Mouse (Mus musculus) ES-E14 (cell line): Measurements from ENCODE around the gene Mbnl1. TPM values are rescaled to one million over a fixed set of nuclear protein-coding genes. Genes with fewer than 3 reads are reported as not detected.

Experiments
- DNase-seq: peaks from one replicate; pipeline ENCODE4 v3.0.0-alpha.2; 2013; ENCODE audit warnings: low read depth, low spot score
- H3K27ac ChIP-seq: 2 replicates; pipeline ENCODE4 v1.5.1; 2012; ENCODE audit warnings: low read depth, mild to moderate bottlenecking, low read length, moderate library complexity, mixed read lengths; ENCODE audit not compliant: poor library complexity, insufficient read depth, severe bottlenecking
- H3K36me3 ChIP-seq: 2 replicates; pipeline ENCODE4 v1.6.1; 2012; ENCODE audit warnings: mild to moderate bottlenecking, low read length, moderate library complexity, mixed read lengths; ENCODE audit not compliant: control insufficient read depth, poor library complexity, insufficient read depth, severe bottlenecking
- H3K4me1 ChIP-seq, 2 experiments: fragments of 150-350 bp in 1 of 2; sonication (generic) in 1 of 2; 2 replicates each; pipeline ENCODE4 v1.6.1; 2012; ENCODE audit warnings: low read length in 2 of 2, mild to moderate bottlenecking in 1 of 2, mixed read lengths in 1 of 2; ENCODE audit not compliant: control insufficient read depth in 2 of 2, insufficient read depth in 2 of 2, poor library complexity in 1 of 2
- H3K4me3 ChIP-seq, 2 experiments: fragments of 150-350 bp in 1 of 2; sonication (generic) in 1 of 2; 2 replicates each; pipeline ENCODE4 v1.5.1; 2012; ENCODE audit warnings: low read length in 2 of 2, low read depth in 1 of 2, mild to moderate bottlenecking in 1 of 2, mixed read lengths in 1 of 2; ENCODE audit not compliant: insufficient read depth in 1 of 2, poor library complexity in 1 of 2, severe bottlenecking in 1 of 2
- H3K9ac ChIP-seq: 2 replicates; pipeline ENCODE4 v1.6.1; 2012; ENCODE audit warnings: low read depth, mild to moderate bottlenecking, low read length, mixed read lengths; ENCODE audit not compliant: poor library complexity, insufficient read depth, severe bottlenecking
- H3K9me3 ChIP-seq: fragments of 150-350 bp; sonication (generic); 2 replicates; pipeline ENCODE4 v1.6.1; 2012; ENCODE audit warnings: low read depth, mild to moderate bottlenecking, low read length; ENCODE audit not compliant: control insufficient read depth, insufficient read depth
- CHD2 ChIP-seq: IDR thresholded peaks from 2 replicates; pipeline ENCODE4 v1.6.1; 2014; ENCODE audit warnings: mild to moderate bottlenecking, low read depth, low read length, inconsistent platforms
- HCFC1 ChIP-seq: IDR thresholded peaks from 2 replicates; pipeline ENCODE4 v1.6.1; 2012; ENCODE audit warnings: low read length, inconsistent platforms, borderline replicate concordance; ENCODE audit not compliant: insufficient read depth
- MAFK ChIP-seq: IDR thresholded peaks from 2 replicates; pipeline ENCODE4 v1.6.1; 2014; ENCODE audit warnings: mild to moderate bottlenecking, low read depth, low read length, inconsistent platforms; ENCODE audit not compliant: insufficient read depth
- ZC3H11A ChIP-seq: IDR thresholded peaks from 2 replicates; pipeline ENCODE4 v1.6.1; 2012; ENCODE audit warnings: low read depth, mild to moderate bottlenecking, inconsistent platforms, low read length, borderline replicate concordance
- ZNF384 ChIP-seq: IDR thresholded peaks from 2 replicates; pipeline ENCODE4 v1.6.1; 2012; ENCODE audit warnings: low read depth, low read length, inconsistent platforms
- in situ Hi-C, 2 experiments: fragments of 600-800 bp; cut with MboI; formaldehyde crosslinking; loops; one replicate each; pipeline ENCODE4 v1.15.1; 2025; ENCODE audit warnings: low sequenced_read_pairs in 2 of 2, inconsistent platforms in 1 of 2; ENCODE audit not compliant: unreplicated experiment in 2 of 2
- total RNA-seq: library from RNA; depleted of rRNA; stranded (reverse); fragments of 300-350 nt; gene quantifications from 2 replicates; pipeline ENCODE4 v1.2.3, GENCODE M21; 2012

Mbnl1 gene
- total RNA-seq, 1 experiment, result 27.0 TPM

GRCm38 (mm10) chr3:60563529-60564243 lies 91.1 kb downstream of the Mbnl1 start:
- Histone ChIP-seq H3K9me3 (no peaks in the 10 kb centered on the region), H3K9ac (no peak overlapping the region), H3K4me1 (no peaks in the 10 kb centered on the region), H3K27ac (no peak overlapping the region), H3K4me3 (no peak overlapping the region), H3K36me3 (no peaks in the 10 kb centered on the region)
- in situ Hi-C loops, result no loop called here
- no peak for TF ChIP-seq CHD2
- no peak for TF ChIP-seq MAFK
- TF ChIP-seq HCFC1, result no peak
- no peak for TF ChIP-seq ZNF384
- no peak for TF ChIP-seq ZC3H11A
- no peak for DNase-seq

GRCm38 (mm10) chr3:60564244-60564643 lies 91.6 kb downstream of the Mbnl1 start:
- no peak for TF ChIP-seq MAFK
- TF ChIP-seq CHD2, result no peak
- TF ChIP-seq HCFC1, result no peak
- no peak for TF ChIP-seq ZC3H11A
- no peak for TF ChIP-seq ZNF384
- in situ Hi-C loops, result no loop called here
- no peak overlapping the region for H3K9ac ChIP-seq
- H3K36me3 ChIP-seq, result no peaks in the 10 kb centered on the region
- H3K4me1 ChIP-seq, result peaks cover 0 to 1% of the 10 kb centered on the region in 2 experiments; a peak in 1 of 4 replicates
- H3K9me3 ChIP-seq, result no peaks in the 10 kb centered on the region
- H3K4me3 ChIP-seq, result no peak overlapping the region
- H3K27ac ChIP-seq, result no peak overlapping the region
- no peak for DNase-seq

GRCm38 (mm10) chr3:60565204-60565603 lies 92.6 kb downstream of the Mbnl1 start:
- Histone ChIP-seq H3K4me1 (peaks cover under 1 to 2% of the 10 kb centered on the region in 2 experiments; a peak in 1 of 4 replicates), H3K36me3 (no peaks in the 10 kb centered on the region)
- in situ Hi-C loops, result no loop called here

GRCm38 (mm10) chr3:60565950-60566349 lies 93.3 kb downstream of the Mbnl1 start:
- Histone ChIP-seq H3K4me1 (peaks cover 2% of the 10 kb centered on the region in 2 experiments; a peak in 1 of 4 replicates), H3K9ac (no peak overlapping the region), H3K27ac (no peak overlapping the region), H3K36me3 (no peaks in the 10 kb centered on the region), H3K4me3 (no peak overlapping the region), H3K9me3 (no peaks in the 10 kb centered on the region)
- no peak for TF ChIP-seq ZNF384
- TF ChIP-seq ZC3H11A, result no peak
- TF ChIP-seq HCFC1, result no peak
- no peak for TF ChIP-seq MAFK
- TF ChIP-seq CHD2, result no peak
- in situ Hi-C loops, result no loop called here
- DNase-seq, result no peak

More at GRCm38 (mm10) chr3:60565204-60565603, 92.6 kb downstream of the Mbnl1 start:
- no peak overlapping the region for H3K27ac ChIP-seq
- no peaks in the 10 kb centered on the region for H3K9me3 ChIP-seq
- TF ChIP-seq HCFC1 (no peak), ZNF384 (no peak), CHD2 (no peak), MAFK (no peak), ZC3H11A (no peak)
- no peak overlapping the region for H3K4me3 ChIP-seq
- no peak overlapping the region for H3K9ac ChIP-seq
- DNase-seq, result no peak
